Mouse (Mus musculus) lung, postnatal 0 days (tissue): ENCODE results near the gene Clpsl2. TPM values are rescaled to one million over a fixed set of nuclear protein-coding genes. Genes with fewer than 3 reads are reported as not detected.
A peak's percentile ranks its signal among the peaks of the same experiment; 100 is the strongest.

Source experiments
- ATAC-seq: fragments of 200-750 bp; cut with Nextera tagmentation; 2 replicates; pipeline ENCODE4 v1.8.0; 2017; ENCODE audit warnings: moderate library complexity
- DNase-seq: peaks from one replicate; pipeline ENCODE4 v3.0.0-alpha.2; 2016; ENCODE audit warnings: low spot score
- H3K27ac ChIP-seq: fragments of 300-500 bp; sonication (generic); 2 replicates; pipeline ENCODE4 v1.5.1; 2014; ENCODE audit warnings: antibody characterized with exemption, mild to moderate bottlenecking, low read length, mixed read lengths
- H3K27me3 ChIP-seq: fragments of 300-500 bp; sonication (generic); replicated peaks from 2 replicates; pipeline ENCODE4 v1.6.1; 2014; ENCODE audit warnings: low read length, mixed read lengths; ENCODE audit not compliant: insufficient read depth
- H3K36me3 ChIP-seq: fragments of 300-500 bp; sonication (generic); 2 replicates; pipeline ENCODE4 v1.6.1; 2014; ENCODE audit warnings: low read length, mixed read lengths; ENCODE audit not compliant: insufficient read depth
- H3K4me1 ChIP-seq: fragments of 300-500 bp; sonication (generic); 2 replicates; pipeline ENCODE4 v1.6.1; 2014; ENCODE audit warnings: antibody characterized with exemption, low read depth, low read length, mixed read lengths; ENCODE audit not compliant: insufficient read depth
- H3K4me2 ChIP-seq: fragments of 300-500 bp; sonication (generic); replicated peaks from 2 replicates; pipeline ENCODE4 v1.6.1; 2014; ENCODE audit warnings: low read depth, mild to moderate bottlenecking, low read length, moderate library complexity, mixed read lengths
- H3K4me3 ChIP-seq: fragments of 300-500 bp; sonication (generic); 2 replicates; pipeline ENCODE4 v1.5.1; 2014; ENCODE audit warnings: low read depth, low read length
- H3K9ac ChIP-seq: fragments of 300-500 bp; sonication (generic); replicated peaks from 2 replicates; pipeline ENCODE4 v1.6.1; 2014; ENCODE audit warnings: low read depth, mild to moderate bottlenecking
- H3K9me3 ChIP-seq: fragments of 300-500 bp; sonication (generic); 2 replicates; pipeline ENCODE4 v1.6.1; 2016; ENCODE audit warnings: low read length, mixed read lengths
- CTCF ChIP-seq: IDR thresholded peaks from 2 replicates; pipeline ENCODE4 v1.5.1; 2016; ENCODE audit warnings: antibody characterized with exemption, mild to moderate bottlenecking
- EP300 ChIP-seq: IDR thresholded peaks from 2 replicates; pipeline ENCODE4 v1.6.1; 2016; ENCODE audit warnings: antibody characterized with exemption, mild to moderate bottlenecking, control low read depth
- WGBS: fragments of 180-500 bp; shearing (Covaris S2); extraction: QIAGEN DNeasy Blood & Tissue Kit; methylation state at CpG from one replicate; pipeline ENCODE4 v1.1.7; 2014; 5-methylcytosine and 5-hydroxymethylcytosine counted together
- polyA plus RNA-seq: library from polyadenylated mRNA; unstranded; fragments of >200 nt; fragmentation: Nextera tagmentation; extraction: Ambion mirVana; gene quantifications from 2 replicates; pipeline ENCODE4 v1.2.1, GENCODE M21; 2015

Gene Clpsl2
- polyA plus RNA-seq, 1 experiment from 2014 or later: not detected

DNA sequence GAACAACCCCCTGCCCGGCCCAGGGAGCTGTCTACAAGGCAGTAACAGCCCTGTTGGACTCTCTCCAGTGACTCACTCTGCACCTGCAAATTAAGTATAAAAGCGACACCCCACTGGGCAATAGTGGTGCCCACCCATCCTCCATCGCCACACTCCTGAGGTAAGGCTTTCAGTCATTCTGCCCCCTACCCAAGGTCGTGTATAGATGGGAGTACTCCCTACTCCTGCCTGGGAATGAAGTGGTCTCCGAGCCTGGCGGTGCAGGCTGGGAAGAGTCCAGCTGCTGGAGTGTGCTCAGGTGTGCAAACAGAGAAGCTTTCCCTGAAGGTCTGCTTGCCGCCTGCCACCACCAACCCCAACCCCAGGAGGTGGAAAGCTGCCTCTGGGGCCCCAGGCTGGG lies 12.4 kb downstream of the Clpsl2 start:
- H3K4me3 ChIP-seq: no peak overlapping the region
- DNase-seq: no peak
- no peak overlapping the region for H3K9ac ChIP-seq
- ATAC-seq: peak; percentile 56
- H3K27me3 ChIP-seq: no peaks in the 10 kb centered on the region
- H3K27ac ChIP-seq: no peak overlapping the region; the same call in 1 of the 2 replicates
- TF ChIP-seq EP300: no peak
- no peak for TF ChIP-seq CTCF
- H3K4me2 ChIP-seq: no peak overlapping the region
- H3K36me3 ChIP-seq: no peaks in the 10 kb centered on the region
- no peaks in the 10 kb centered on the region for H3K9me3 ChIP-seq
- H3K4me1 ChIP-seq: no peaks in the 10 kb centered on the region
- 38% methylated on average over 7 of the region's 7 CpGs for WGBS

DNA sequence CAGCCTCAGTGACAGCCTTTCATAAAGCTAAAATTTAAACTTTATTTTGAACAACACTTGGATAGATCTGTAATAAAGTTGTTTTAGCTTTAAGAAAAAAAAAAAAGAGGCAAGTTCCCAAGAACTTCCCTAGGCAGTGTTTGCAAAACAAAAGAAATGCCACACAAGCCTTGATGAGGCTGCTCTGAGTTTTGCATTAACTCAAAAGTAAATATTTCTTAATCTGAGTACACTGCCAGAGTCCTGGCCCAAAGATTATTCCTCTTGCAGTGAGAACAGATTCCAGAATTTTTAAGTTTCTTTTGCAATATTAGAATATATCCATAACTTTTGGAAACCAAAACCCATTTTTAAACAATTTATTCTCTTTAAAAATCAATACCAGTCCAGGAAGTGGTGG lies 16.0 kb downstream of the Clpsl2 start:
- Histone ChIP-seq H3K27me3 (no peaks in the 10 kb centered on the region), H3K9me3 (no peaks in the 10 kb centered on the region), H3K4me3 (no peak overlapping the region), H3K4me2 (no peak overlapping the region), H3K27ac (no peak overlapping the region), H3K4me1 (no peaks in the 10 kb centered on the region), H3K36me3 (no peaks in the 10 kb centered on the region), H3K9ac (no peak overlapping the region)
- DNase-seq (peak; percentile 48), ATAC-seq (no peak)
- no peak for TF ChIP-seq CTCF

DNA sequence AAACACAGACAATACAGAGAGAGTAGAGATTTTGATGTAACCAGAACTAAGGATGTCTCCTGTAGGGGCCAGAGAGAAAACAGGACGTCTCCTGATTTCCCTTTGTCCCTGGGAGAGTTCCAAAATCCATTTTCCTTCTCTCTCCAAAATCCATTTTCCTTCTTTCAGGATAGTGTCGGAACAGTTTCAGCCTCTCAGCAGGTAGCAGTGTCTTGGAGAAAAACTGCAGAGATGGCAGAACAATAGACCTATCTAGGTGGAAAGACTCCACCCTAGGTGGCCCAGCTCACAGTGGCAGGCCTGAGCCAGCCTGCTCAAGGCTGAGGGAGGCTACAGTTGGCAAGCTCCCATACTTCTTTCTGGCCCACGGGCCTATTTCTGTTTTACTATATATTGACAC lies 18.3 kb downstream of the Clpsl2 start:
- Histone ChIP-seq H3K9me3 (no peaks in the 10 kb centered on the region), H3K36me3 (no peaks in the 10 kb centered on the region), H3K4me3 (no peak overlapping the region), H3K9ac (no peak overlapping the region), H3K27ac (no peak overlapping the region), H3K27me3 (no peaks in the 10 kb centered on the region), H3K4me2 (no peak overlapping the region), H3K4me1 (no peaks in the 10 kb centered on the region)
- 29% methylated on average over 3 of the region's 3 CpGs for WGBS
- TF ChIP-seq EP300: no peak
- TF ChIP-seq CTCF: no peak
- ATAC-seq (no peak), DNase-seq (no peak)

DNA sequence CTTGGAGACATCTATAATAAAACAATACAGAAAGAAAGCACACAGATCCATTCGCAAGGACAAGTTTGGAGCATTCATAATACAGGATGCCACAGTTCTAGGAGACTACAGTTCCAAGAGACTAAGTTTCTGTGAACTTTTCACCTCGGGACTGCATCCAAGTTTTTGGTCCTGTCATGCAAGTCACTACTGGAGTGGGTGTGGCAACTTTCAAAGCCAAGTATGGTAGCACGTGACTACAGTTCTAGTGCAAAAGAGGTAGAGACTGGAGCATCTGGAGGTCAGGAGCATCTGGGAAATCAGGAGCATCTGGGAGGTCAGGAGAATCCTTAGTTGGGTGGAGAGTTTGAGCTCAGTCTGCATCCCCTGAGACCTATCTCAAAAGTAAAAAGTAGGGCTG lies 22.7 kb downstream of the Clpsl2 start:
- Histone ChIP-seq H3K4me1 (no peaks in the 10 kb centered on the region), H3K27ac (no peak overlapping the region), H3K9ac (no peak overlapping the region), H3K36me3 (no peaks in the 10 kb centered on the region), H3K4me3 (no peak overlapping the region), H3K4me2 (no peak overlapping the region), H3K27me3 (no peaks in the 10 kb centered on the region), H3K9me3 (no peaks in the 10 kb centered on the region)
- ATAC-seq (no peak), DNase-seq (no peak)
- WGBS: 67% methylated on average over 3 of the region's 3 CpGs
- TF ChIP-seq CTCF (no peak), EP300 (no peak)

DNA sequence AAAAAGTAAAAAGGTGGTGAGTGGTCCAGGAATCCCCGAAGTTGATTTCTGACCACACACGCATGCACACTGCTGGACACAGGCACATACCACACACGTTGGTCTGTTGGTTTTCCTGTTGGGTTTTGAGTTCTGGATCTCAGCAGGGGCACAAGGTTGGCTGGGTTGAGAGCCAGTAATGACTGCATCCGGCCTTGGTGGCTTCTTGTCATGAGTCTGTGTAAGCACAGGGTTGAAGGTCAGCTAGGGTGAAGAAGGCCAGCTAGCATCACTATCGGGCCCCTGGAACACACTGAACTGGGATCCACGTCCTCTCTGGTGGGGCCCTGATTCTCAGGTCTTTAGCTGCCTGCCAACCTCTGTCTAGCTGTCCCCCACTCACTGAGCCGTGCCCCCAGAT lies 23.3 kb downstream of the Clpsl2 start:
- Histone ChIP-seq H3K27me3 (no peaks in the 10 kb centered on the region), H3K9me3 (no peaks in the 10 kb centered on the region), H3K9ac (no peak overlapping the region), H3K27ac (no peak overlapping the region), H3K4me2 (no peak overlapping the region), H3K4me1 (no peaks in the 10 kb centered on the region), H3K36me3 (no peaks in the 10 kb centered on the region), H3K4me3 (no peak overlapping the region)
- DNase-seq (no peak), ATAC-seq (no peak)
- WGBS: 77% methylated on average over 7 of the region's 7 CpGs
- TF ChIP-seq EP300 (no peak), CTCF (no peak)

DNA sequence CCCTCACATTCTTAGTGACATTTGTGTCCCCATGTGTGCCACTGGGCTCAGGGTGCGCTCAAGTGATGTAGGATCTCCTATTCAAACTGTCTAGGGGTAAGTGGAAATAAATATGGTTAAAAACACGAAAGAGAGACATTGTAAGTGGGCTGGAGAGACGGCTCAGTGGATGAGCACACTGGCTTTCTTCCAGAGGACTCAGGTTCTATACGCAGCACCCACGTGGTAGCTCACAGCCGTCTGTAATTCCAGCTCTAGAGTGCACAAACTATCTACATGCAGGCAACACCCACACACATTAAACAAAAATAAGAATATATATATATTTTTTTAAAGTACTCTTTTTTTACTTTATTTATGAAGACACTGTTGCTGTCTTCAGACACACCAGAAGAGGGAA lies 23.7 kb downstream of the Clpsl2 start:
- Histone ChIP-seq H3K36me3 (no peaks in the 10 kb centered on the region), H3K4me3 (no peak overlapping the region), H3K4me1 (no peaks in the 10 kb centered on the region), H3K27me3 (no peaks in the 10 kb centered on the region), H3K4me2 (no peak overlapping the region), H3K9me3 (no peaks in the 10 kb centered on the region), H3K27ac (no peak overlapping the region), H3K9ac (no peak overlapping the region)
- WGBS: 73% methylated on average over 6 of the region's 6 CpGs
- TF ChIP-seq EP300 (no peak), CTCF (no peak)
- ATAC-seq: no peak
- no peak for DNase-seq
